Mouse (Mus musculus): ENCODE results near the gene Rab34. TPM values are rescaled to one million over a fixed set of nuclear protein-coding genes. Genes with fewer than 3 reads are reported as not detected.
A peak's percentile ranks its signal among the peaks of the same experiment; 100 is the strongest.

Rab34 gene
- polyA plus RNA-seq, 1 experiment: 88.8 TPM

DNA sequence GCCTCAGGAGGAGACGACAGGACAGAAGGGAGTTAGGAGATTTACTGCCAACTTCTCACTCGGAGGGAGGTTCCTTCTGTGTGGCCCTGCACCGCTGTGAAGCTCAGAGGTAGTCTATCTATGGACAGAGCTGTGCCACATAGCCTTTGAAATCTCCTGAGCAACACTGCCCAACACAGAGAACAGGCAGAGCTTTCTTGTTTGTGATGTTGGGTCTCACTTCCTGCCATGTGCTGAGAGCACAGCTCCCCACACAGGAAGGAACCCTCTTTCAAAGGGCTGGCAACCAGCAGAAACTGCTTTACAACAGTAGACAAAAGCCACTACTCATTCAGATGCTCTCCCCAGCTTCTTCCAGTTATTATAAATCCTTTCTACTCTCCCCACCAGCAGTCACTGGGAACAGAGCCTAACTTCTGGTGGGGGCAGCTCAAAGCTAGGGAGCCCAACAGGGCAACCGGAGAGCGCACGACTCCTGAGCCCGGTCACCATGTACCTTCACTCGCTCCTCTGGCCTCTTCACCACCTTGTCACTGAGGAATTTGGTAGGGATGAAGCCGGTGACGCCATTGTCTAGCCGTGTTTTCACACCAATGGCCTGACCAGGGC lies 27.6 kb downstream of the Rab34 start:
- H3K4me3 ChIP-seq: no peak overlapping the region
- peaks cover 94% of the 10 kb centered on the region for H3K36me3 ChIP-seq (ENCODE audit: control insufficient read depth, insufficient read depth)
- no peak for TF ChIP-seq POLR2AphosphoS2 (IDR thresholded peaks at IDR 0.05; ENCODE audit: insufficient read length, low read depth)
- TF ChIP-seq USF1 (IDR thresholded peaks at IDR 0.05; ENCODE audit: low read depth): no peak
- TF ChIP-seq E2F4 (IDR thresholded peaks at IDR 0.05; ENCODE audit: insufficient read depth): no peak
- TF ChIP-seq TCF3 (IDR thresholded peaks at IDR 0.05; ENCODE audit: insufficient read length, low read depth): no peak
- no peak for TF ChIP-seq MYOG (IDR thresholded peaks at IDR 0.05; ENCODE audit: control insufficient read depth in 1 of 3, insufficient read depth in 1 of 3, insufficient read length in 2 of 3, low read depth in 2 of 3)
- TF ChIP-seq POLR2A (IDR thresholded peaks at IDR 0.05; ENCODE audit: insufficient read length, low read depth): no peak
- no peak for TF ChIP-seq CEBPB (IDR thresholded peaks at IDR 0.05; ENCODE audit: insufficient read depth, poor library complexity, severe bottlenecking)
- TF ChIP-seq TCF12 (IDR thresholded peaks at IDR 0.05; ENCODE audit: insufficient read depth, poor library complexity, severe bottlenecking): no peak
- no peak for TF ChIP-seq SRF (IDR thresholded peaks at IDR 0.05; ENCODE audit: control insufficient read depth, insufficient read length, low read depth)
- TF ChIP-seq REST (IDR thresholded peaks at IDR 0.05; ENCODE audit: insufficient read depth, insufficient read length): no peak
- no peak for TF ChIP-seq MAX (IDR thresholded peaks at IDR 0.05; ENCODE audit: low read depth)
- no peak for TF ChIP-seq MYOD1 (IDR thresholded peaks at IDR 0.05; ENCODE audit: control insufficient read depth in 1 of 3, insufficient read length in 2 of 3, low read depth in 2 of 3)
- no peak overlapping the region for H3K4me2 ChIP-seq (ENCODE audit: low read depth)
- H3K27me3 ChIP-seq (ENCODE audit: control insufficient read depth, insufficient read depth, insufficient read length): no peaks in the 10 kb centered on the region
- H3ac ChIP-seq (ENCODE audit: control insufficient read depth, insufficient read length): no peak overlapping the region
- no peaks in the 10 kb centered on the region for H3K79me2 ChIP-seq (ENCODE audit: control insufficient read depth, insufficient read depth)

DNA sequence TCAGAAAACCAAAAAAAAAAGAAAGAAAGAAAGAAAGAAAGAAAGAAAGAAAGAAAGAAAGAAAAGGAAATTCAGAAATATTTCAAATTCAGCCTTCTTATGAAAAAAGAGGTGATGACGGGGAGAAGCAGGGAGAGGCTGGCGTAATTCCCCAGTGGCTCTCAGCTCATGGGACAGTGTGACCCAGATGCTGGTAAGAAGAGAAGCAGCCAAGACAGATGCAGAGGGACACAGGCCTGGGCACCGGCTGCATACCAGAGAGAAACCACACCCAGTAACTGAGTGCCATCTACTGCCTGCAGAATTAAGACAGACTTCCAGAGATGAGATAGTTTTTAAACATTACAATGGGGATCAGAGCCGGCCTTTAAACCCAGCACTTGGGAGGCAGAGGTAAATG lies 35.4 kb downstream of the Rab34 start:
- Histone ChIP-seq H3K27me3 (ENCODE audit: control insufficient read depth, insufficient read depth, insufficient read length) (no peaks in the 10 kb centered on the region), H3K4me3 (no peak overlapping the region), H3K79me2 (ENCODE audit: control insufficient read depth, insufficient read depth) (no peaks in the 10 kb centered on the region), H3K36me3 (ENCODE audit: control insufficient read depth, insufficient read depth) (peaks cover 93% of the 10 kb centered on the region), H3ac (ENCODE audit: control insufficient read depth, insufficient read length) (no peak overlapping the region), H3K4me2 (ENCODE audit: low read depth) (no peak overlapping the region)
- no peak for TF ChIP-seq POLR2AphosphoS2 (IDR thresholded peaks at IDR 0.05; ENCODE audit: insufficient read length, low read depth)
- no peak for TF ChIP-seq REST (IDR thresholded peaks at IDR 0.05; ENCODE audit: insufficient read depth, insufficient read length)
- TF ChIP-seq SRF (IDR thresholded peaks at IDR 0.05; ENCODE audit: control insufficient read depth, insufficient read length, low read depth): no peak
- TF ChIP-seq E2F4 (IDR thresholded peaks at IDR 0.05; ENCODE audit: insufficient read depth): no peak
- TF ChIP-seq MYOG (IDR thresholded peaks at IDR 0.05; ENCODE audit: control insufficient read depth in 1 of 3, insufficient read depth in 1 of 3, insufficient read length in 2 of 3, low read depth in 2 of 3): no peak
- TF ChIP-seq TCF3 (IDR thresholded peaks at IDR 0.05; ENCODE audit: insufficient read length, low read depth): no peak
- no peak for TF ChIP-seq CEBPB (IDR thresholded peaks at IDR 0.05; ENCODE audit: insufficient read depth, poor library complexity, severe bottlenecking)
- TF ChIP-seq USF1 (IDR thresholded peaks at IDR 0.05; ENCODE audit: low read depth): no peak
- TF ChIP-seq MAX (IDR thresholded peaks at IDR 0.05; ENCODE audit: low read depth): no peak
- TF ChIP-seq POLR2A (IDR thresholded peaks at IDR 0.05; ENCODE audit: insufficient read length, low read depth): no peak
- TF ChIP-seq TCF12 (IDR thresholded peaks at IDR 0.05; ENCODE audit: insufficient read depth, poor library complexity, severe bottlenecking): no peak
- TF ChIP-seq MYOD1 (IDR thresholded peaks at IDR 0.05; ENCODE audit: control insufficient read depth in 1 of 3, insufficient read length in 2 of 3, low read depth in 2 of 3): no peak

DNA sequence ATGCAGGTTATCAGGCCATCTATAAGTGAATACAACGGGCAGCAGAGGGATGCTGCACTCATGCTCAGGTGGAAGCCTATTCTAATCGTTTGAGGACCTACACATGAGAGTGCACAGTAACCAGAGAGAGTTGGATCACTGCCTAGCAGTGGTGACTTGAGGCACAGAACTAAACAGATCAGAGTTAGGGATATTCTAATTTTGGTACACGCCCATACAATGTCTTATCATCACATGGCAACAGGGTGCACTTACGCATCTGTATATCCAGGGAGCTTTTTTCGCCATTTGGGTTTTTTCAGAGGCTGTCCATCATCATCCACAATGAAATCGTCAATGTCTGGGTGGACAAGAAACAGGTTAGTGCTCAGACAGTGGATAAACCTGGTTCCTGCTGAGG lies 43.3 kb downstream of the Rab34 start:
- Histone ChIP-seq H3K79me2 (ENCODE audit: control insufficient read depth, insufficient read depth) (peaks cover 33% of the 10 kb centered on the region), H3K27me3 (ENCODE audit: control insufficient read depth, insufficient read depth, insufficient read length) (no peaks in the 10 kb centered on the region), H3K4me3 (no peak overlapping the region), H3K4me2 (ENCODE audit: low read depth) (no peak overlapping the region), H3ac (ENCODE audit: control insufficient read depth, insufficient read length) (no peak overlapping the region), H3K36me3 (ENCODE audit: control insufficient read depth, insufficient read depth) (peaks cover 63% of the 10 kb centered on the region)
- TF ChIP-seq SRF (IDR thresholded peaks at IDR 0.05; ENCODE audit: control insufficient read depth, insufficient read length, low read depth): no peak

DNA sequence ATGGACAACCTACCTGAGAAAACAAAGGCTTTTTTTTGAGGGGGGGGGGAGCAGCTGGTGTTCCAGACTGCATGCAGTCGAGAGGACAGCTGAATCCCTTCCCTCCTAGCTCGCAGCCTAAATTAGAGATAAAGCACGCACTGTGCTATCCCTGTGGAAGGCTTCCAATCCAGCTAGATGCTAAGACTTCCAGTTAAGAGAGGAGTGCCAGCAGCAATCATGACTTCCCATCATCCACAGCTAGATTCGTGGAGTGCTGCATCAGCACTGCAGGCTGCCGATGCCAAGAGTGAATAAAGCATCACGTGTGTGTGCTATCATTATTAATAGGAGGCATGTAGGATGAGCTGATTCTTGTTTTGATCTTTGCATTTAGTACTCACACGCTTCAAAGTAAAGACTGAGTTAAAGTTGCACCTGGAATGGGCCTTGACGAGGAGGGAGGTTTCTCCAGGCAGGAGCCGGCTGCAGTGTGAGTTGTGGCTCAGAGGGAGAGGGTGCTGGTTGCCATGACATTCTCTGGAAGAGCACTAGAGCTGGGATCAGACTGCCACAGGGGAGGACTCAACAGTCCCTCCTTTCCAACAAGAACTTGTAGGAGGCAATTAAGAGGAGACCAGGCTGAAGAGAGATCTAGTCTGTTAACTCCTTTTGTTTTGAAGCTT lies 52.1 kb downstream of the Rab34 start:
- H3K4me2 ChIP-seq (ENCODE audit: low read depth): peak overlapping the region; percentile 31
- H3K36me3 ChIP-seq (ENCODE audit: control insufficient read depth, insufficient read depth): no peaks in the 10 kb centered on the region
- H3K4me3 ChIP-seq: no peak overlapping the region
- no peak overlapping the region for H3ac ChIP-seq (ENCODE audit: control insufficient read depth, insufficient read length)
- TF ChIP-seq POLR2A (IDR thresholded peaks at IDR 0.05; ENCODE audit: insufficient read length, low read depth): no peak
- TF ChIP-seq MYOG (IDR thresholded peaks at IDR 0.05; ENCODE audit: control insufficient read depth in 1 of 3, insufficient read depth in 1 of 3, insufficient read length in 2 of 3, low read depth in 2 of 3): peak in 2 of 3 experiments; percentile 67 to 76
- no peak for TF ChIP-seq USF1 (IDR thresholded peaks at IDR 0.05; ENCODE audit: low read depth)
- no peak for TF ChIP-seq REST (IDR thresholded peaks at IDR 0.05; ENCODE audit: insufficient read depth, insufficient read length)
- TF ChIP-seq TCF12 (IDR thresholded peaks at IDR 0.05; ENCODE audit: insufficient read depth, poor library complexity, severe bottlenecking): peak; percentile 8
- TF ChIP-seq TCF3 (IDR thresholded peaks at IDR 0.05; ENCODE audit: insufficient read length, low read depth): peak; percentile 21
- no peak for TF ChIP-seq SRF (IDR thresholded peaks at IDR 0.05; ENCODE audit: control insufficient read depth, insufficient read length, low read depth)
- TF ChIP-seq MAX (IDR thresholded peaks at IDR 0.05; ENCODE audit: low read depth): no peak
- peak; percentile 31 to 75 (median 43) for TF ChIP-seq MYOD1 (IDR thresholded peaks at IDR 0.05; ENCODE audit: control insufficient read depth in 1 of 3, insufficient read length in 2 of 3, low read depth in 2 of 3)
- no peak for TF ChIP-seq POLR2AphosphoS2 (IDR thresholded peaks at IDR 0.05; ENCODE audit: insufficient read length, low read depth)
- H3K27me3 ChIP-seq (ENCODE audit: control insufficient read depth, insufficient read depth, insufficient read length): no peaks in the 10 kb centered on the region
- peaks cover 88% of the 10 kb centered on the region for H3K79me2 ChIP-seq (ENCODE audit: control insufficient read depth, insufficient read depth)

Other genes starting within 250 kb of the Rab34 start
- gene Phf12, start 205.7 kb upstream of the Rab34 start, polyA plus RNA-seq (2012; fragmentation: generic; extraction: Trizol): 22.2 TPM
- gene Dhrs13, start 156.2 kb upstream of the Rab34 start, polyA plus RNA-seq (2012; fragmentation: generic; extraction: Trizol): 10.0 TPM
- gene Flot2, start 150.5 kb upstream of the Rab34 start, polyA plus RNA-seq (2012; fragmentation: generic; extraction: Trizol): 78.8 TPM
- gene Eral1, start 108.0 kb upstream of the Rab34 start, polyA plus RNA-seq (2012; fragmentation: generic; extraction: Trizol): 24.6 TPM
- 16.1 TPM for gene Fam222b, start 93.8 kb upstream of the Rab34 start, polyA plus RNA-seq (2012; fragmentation: generic; extraction: Trizol)
- 206 TPM for gene Traf4, start 22.8 kb upstream of the Rab34 start, polyA plus RNA-seq (2012; fragmentation: generic; extraction: Trizol)
- gene Nek8, start 11.8 kb upstream of the Rab34 start, polyA plus RNA-seq (2012; fragmentation: generic; extraction: Trizol): 9.6 TPM
- 17.4 TPM for gene Tlcd1, start 11.7 kb upstream of the Rab34 start, polyA plus RNA-seq (2012; fragmentation: generic; extraction: Trizol)
- gene Rpl23a, start 4.8 kb upstream of the Rab34 start, polyA plus RNA-seq (2012; fragmentation: generic; extraction: Trizol): 3,571 TPM
- 0.14 TPM for gene Proca1, start 5.0 kb downstream of the Rab34 start, polyA plus RNA-seq (2012; fragmentation: generic; extraction: Trizol)
- gene Sdf2, start 57.3 kb downstream of the Rab34 start, polyA plus RNA-seq (2012; fragmentation: generic; extraction: Trizol): 98.6 TPM
- 42.3 TPM for gene Supt6, start 57.6 kb downstream of the Rab34 start, polyA plus RNA-seq (2012; fragmentation: generic; extraction: Trizol)
- gene 2610507B11Rik, start 73.3 kb downstream of the Rab34 start, polyA plus RNA-seq (2012; fragmentation: generic; extraction: Trizol): 65.8 TPM
- gene BC030499, start 102.4 kb downstream of the Rab34 start, polyA plus RNA-seq (2012; fragmentation: generic; extraction: Trizol): 0.20 TPM
- gene Spag5, start 113.1 kb downstream of the Rab34 start, polyA plus RNA-seq (2012; fragmentation: generic; extraction: Trizol): 19.2 TPM
- gene Aldoc, start 134.5 kb downstream of the Rab34 start, polyA plus RNA-seq (2012; fragmentation: generic; extraction: Trizol): 1.7 TPM
- 50.2 TPM for gene Pigs, start 140.0 kb downstream of the Rab34 start, polyA plus RNA-seq (2012; fragmentation: generic; extraction: Trizol)
- gene Unc119, start 155.1 kb downstream of the Rab34 start, polyA plus RNA-seq (2012; fragmentation: generic; extraction: Trizol): 24.8 TPM
- gene Foxn1, start 198.1 kb downstream of the Rab34 start, polyA plus RNA-seq (2012; fragmentation: generic; extraction: Trizol): 0.01 TPM
- 0.01 TPM for gene Slc13a2, start 233.8 kb downstream of the Rab34 start, polyA plus RNA-seq (2012; fragmentation: generic; extraction: Trizol)

Measured in myocyte (in vitro differentiated cells).